Mouse (Mus musculus) kidney, adult 2 months (tissue): ENCODE measurements at regions not wholly inside any gene's neighbourhood (a gene's known extent, or its start where the extent isn't known, plus 50 kb on each side); places are given as distances from the start of the nearest gene placed in this dataset.

Experiments used
- CTCF ChIP-seq: fragments of 200-500 bp; conservative IDR thresholded peaks from 2 replicates; pipeline ENCODE4 v1.5.1; 2011; ENCODE audit warnings: low read depth, mild to moderate bottlenecking, control low read depth, low read length, moderate library complexity, mixed read lengths; ENCODE audit not compliant: insufficient read depth, insufficient read length
- POLR2A ChIP-seq: fragments of 200-500 bp; IDR thresholded peaks from one replicate; pipeline ENCODE4 v1.6.1; 2011; ENCODE audit warnings: low read depth, low read length, control low read depth

DNA sequence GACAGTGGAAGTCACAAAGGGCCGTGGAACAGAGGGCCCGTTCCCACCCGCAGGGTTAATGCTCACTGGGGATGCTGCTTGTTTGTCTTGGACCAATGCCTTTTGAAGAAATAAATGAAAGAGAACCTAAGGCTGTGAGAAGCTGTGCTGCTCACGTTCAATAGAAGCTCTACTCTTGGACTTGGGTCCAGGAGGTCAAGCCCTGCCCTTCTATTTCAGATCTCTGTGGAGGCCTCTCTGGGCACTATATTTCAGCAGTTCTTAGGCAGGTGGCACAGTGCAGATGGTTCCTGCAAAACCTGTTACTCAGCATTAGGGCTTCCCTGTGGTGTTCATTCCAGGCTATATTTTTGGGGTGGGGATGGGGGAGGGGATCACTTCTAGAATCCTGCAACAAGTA is 1192.0 kb upstream of the A1bg start:
- no peak for TF ChIP-seq POLR2A
- TF ChIP-seq CTCF, result no peak
